Comparison of ENCODE assay signal across 13 mouse cellular contexts in genomic region chr3:158009762-158010320, GRCm38 (mm10). TPM values are rescaled to one million over a fixed set of nuclear protein-coding genes. Genes with fewer than 3 reads are reported as not detected.
DNase-seq lines count a peak whose midpoint lies in the region; ATAC-seq and TF ChIP-seq lines count a peak whose summit lies in the region.
"Had no signal": no experiment of that assay in that cellular context is flagged by ENCODE, and none has a peak within 500 bp of the region (broad histone marks: within the 10 kb centered on the region; RNA-seq: fewer than 3 reads in every experiment).

No protein-coding gene starts in this region.

- no peaks in the 10 kb centered on the region for H3K27me3 ChIP-seq in intestine, embryonic 14.5 days (replicated peaks; ENCODE audit: control insufficient read depth, insufficient read depth, low read length)
- no peaks in the 10 kb centered on the region for H3K27me3 ChIP-seq in intestine, embryonic 16.5 days (replicated peaks; ENCODE audit: control insufficient read depth, insufficient read depth, low read length)
- H3K27me3 ChIP-seq in midbrain, embryonic 15.5 days (replicated peaks) = no peaks in the 10 kb centered on the region
- no peaks in the 10 kb centered on the region for H3K27me3 ChIP-seq in midbrain, embryonic 10.5 days (ENCODE audit: low read depth, poor library complexity, severe bottlenecking)
- no peaks in the 10 kb centered on the region for H3K27me3 ChIP-seq in hindbrain, embryonic 16.5 days (replicated peaks; ENCODE audit: control insufficient read depth, insufficient read depth, low read length)
- H3K27me3 ChIP-seq in liver, postnatal 0 days (ENCODE audit: insufficient read depth, low read length) = no peaks in the 10 kb centered on the region

- H3K9me3 ChIP-seq in intestine, embryonic 14.5 days (ENCODE audit: control insufficient read depth, low read length) = no peaks in the 10 kb centered on the region
- H3K9me3 ChIP-seq in intestine, embryonic 16.5 days (ENCODE audit: control insufficient read depth, low read length) = no peaks in the 10 kb centered on the region
- H3K9me3 ChIP-seq in midbrain, embryonic 15.5 days = no peaks in the 10 kb centered on the region
- no peaks in the 10 kb centered on the region for H3K9me3 ChIP-seq in midbrain, embryonic 10.5 days (replicated peaks)
- H3K9me3 ChIP-seq in hindbrain, embryonic 16.5 days (ENCODE audit: control insufficient read depth, low read length) = no peaks in the 10 kb centered on the region
- no peaks in the 10 kb centered on the region for H3K9me3 ChIP-seq in liver, postnatal 0 days (ENCODE audit: low read length)

- H3K4me1 ChIP-seq in intestine, embryonic 14.5 days (replicated peaks; ENCODE audit: control insufficient read depth, insufficient read depth, low read length) = no peaks in the 10 kb centered on the region
- H3K4me1 ChIP-seq in intestine, embryonic 16.5 days (ENCODE audit: control insufficient read depth, insufficient read depth, low read length) = no peaks in the 10 kb centered on the region
- no peaks in the 10 kb centered on the region for H3K4me1 ChIP-seq in midbrain, embryonic 15.5 days
- H3K4me1 ChIP-seq in midbrain, embryonic 10.5 days = no peaks in the 10 kb centered on the region
- H3K4me1 ChIP-seq in hindbrain, embryonic 16.5 days (ENCODE audit: control insufficient read depth, insufficient read depth, low read depth, low read length) = no peaks in the 10 kb centered on the region
- no peaks in the 10 kb centered on the region for H3K4me1 ChIP-seq in liver, postnatal 0 days (ENCODE audit: insufficient read depth)

- TF ChIP-seq EP300 in liver, postnatal 0 days (IDR thresholded peaks at IDR 0.05; ENCODE audit: low read depth) = no peak

- TF ChIP-seq CTCF in liver, postnatal 0 days (IDR thresholded peaks at IDR 0.05; ENCODE audit: low read depth) = no peak

- no peak overlapping the region for H3K4me3 ChIP-seq in intestine, embryonic 14.5 days (ENCODE audit: low read depth, low read length)
- no peak overlapping the region for H3K4me3 ChIP-seq in intestine, embryonic 16.5 days (ENCODE audit: low read length)
- no peak overlapping the region for H3K4me3 ChIP-seq in midbrain, embryonic 15.5 days
- no peak overlapping the region for H3K4me3 ChIP-seq in midbrain, embryonic 10.5 days
- no peak overlapping the region for H3K4me3 ChIP-seq in hindbrain, embryonic 16.5 days (ENCODE audit: low read length)
- H3K4me3 ChIP-seq in liver, postnatal 0 days (ENCODE audit: low read depth, low read length) = no peak overlapping the region
- H3K4me3 ChIP-seq: left cerebral cortex, adult 2 months had no signal

- 48% methylated on average over 1 of the region's 1 CpGs for WGBS in intestine, embryonic 14.5 days
- 42% methylated on average over 1 of the region's 1 CpGs for WGBS in intestine, embryonic 16.5 days
- whole genome bisulfite sequencing in midbrain, embryonic 15.5 days = 51% methylated on average over 1 of the region's 1 CpGs
- 60% methylated on average over 1 of the region's 1 CpGs for WGBS in midbrain, embryonic 10.5 days
- 58% methylated on average over 1 of the region's 1 CpGs for WGBS in hindbrain, embryonic 16.5 days
- WGBS in liver, postnatal 0 days (ENCODE audit: insufficient replicate concordance) = 65% methylated on average over 1 of the region's 1 CpGs

- no peak for DNase-seq in intestine, embryonic 14.5 days (ENCODE audit: low spot score)
- no peak for DNase-seq in midbrain, embryonic 10.5 days (ENCODE audit: low spot score)
- no peak for DNase-seq in liver, postnatal 0 days
- DNase-seq in cerebellum, postnatal 25 days = no peak
- no peak for DNase-seq in adrenal gland, postnatal 14 days
- DNase-seq: cerebellum, adult 9-11 months; gastrocnemius, postnatal 36 days; kidney, adult 8-10 months; right cerebral cortex, postnatal 25 days had no signal

- H3K9ac ChIP-seq in intestine, embryonic 14.5 days (ENCODE audit: low read length) = no peak overlapping the region
- H3K9ac ChIP-seq in intestine, embryonic 16.5 days (ENCODE audit: low read depth, low read length) = no peak overlapping the region
- H3K9ac ChIP-seq in midbrain, embryonic 15.5 days = no peak overlapping the region
- H3K9ac ChIP-seq in hindbrain, embryonic 16.5 days (ENCODE audit: low read depth, low read length) = no peak overlapping the region
- no peak overlapping the region for H3K9ac ChIP-seq in liver, postnatal 0 days (replicated peaks)

- no peak overlapping the region for H3K27ac ChIP-seq in intestine, embryonic 14.5 days (ENCODE audit: low read depth)
- no peak overlapping the region for H3K27ac ChIP-seq in intestine, embryonic 16.5 days (ENCODE audit: low read length)
- H3K27ac ChIP-seq in midbrain, embryonic 15.5 days = no peak overlapping the region
- no peak overlapping the region for H3K27ac ChIP-seq in midbrain, embryonic 10.5 days (replicated peaks)
- H3K27ac ChIP-seq in hindbrain, embryonic 16.5 days (ENCODE audit: low read depth, low read length) = no peak overlapping the region
- H3K27ac ChIP-seq in liver, postnatal 0 days (ENCODE audit: low read depth) = no peak overlapping the region
- H3K27ac ChIP-seq: left cerebral cortex, adult 2 months had no signal

- no peak overlapping the region for H3K4me2 ChIP-seq in intestine, embryonic 14.5 days (ENCODE audit: low read length)
- no peak overlapping the region for H3K4me2 ChIP-seq in intestine, embryonic 16.5 days (ENCODE audit: low read depth, low read length)
- H3K4me2 ChIP-seq in midbrain, embryonic 15.5 days = no peak overlapping the region
- no peak overlapping the region for H3K4me2 ChIP-seq in hindbrain, embryonic 16.5 days (ENCODE audit: low read length)
- no peak overlapping the region for H3K4me2 ChIP-seq in liver, postnatal 0 days (ENCODE audit: low read depth, low read length)

- peaks cover 82% of the 10 kb centered on the region for H3K36me3 ChIP-seq in intestine, embryonic 14.5 days (ENCODE audit: control insufficient read depth, insufficient read depth, low read length)
- H3K36me3 ChIP-seq in intestine, embryonic 16.5 days (ENCODE audit: control insufficient read depth, insufficient read depth, low read length) = peaks cover 12% of the 10 kb centered on the region
- peaks cover 28% of the 10 kb centered on the region for H3K36me3 ChIP-seq in midbrain, embryonic 15.5 days (replicated peaks)
- H3K36me3 ChIP-seq in midbrain, embryonic 10.5 days = peaks cover 79% of the 10 kb centered on the region
- peaks cover 25% of the 10 kb centered on the region for H3K36me3 ChIP-seq in hindbrain, embryonic 16.5 days (ENCODE audit: control insufficient read depth, insufficient read depth, low read length)
- H3K36me3 ChIP-seq in liver, postnatal 0 days (replicated peaks; ENCODE audit: insufficient read depth, low read length) = peaks cover 59% of the 10 kb centered on the region

- peak; percentile 38; the same call in 1 of the 2 replicates for ATAC-seq in intestine, embryonic 14.5 days (replicated peaks; ENCODE audit: low FRiP score, low TSS enrichment, low read depth)
- ATAC-seq in intestine, embryonic 16.5 days = no peak
- peak; percentile 33; the same call in 1 of the 2 replicates for ATAC-seq in midbrain, embryonic 15.5 days (replicated peaks)
- ATAC-seq in hindbrain, embryonic 16.5 days = peak; percentile 60
- ATAC-seq in liver, postnatal 0 days = 0 out of 2 replicates have a peak, but pooled peaks have one; percentile 4

RNA-seq across cellular contexts. Expression of gene Srsf11, which starts 26.6 kb away (rescaled TPM):
- polyA plus RNA-seq in intestine, embryonic 14.5 days (2014; fragmentation: Nextera tagmentation; extraction: Ambion mirVana) = 276 and 295 TPM in 2 replicates
- 161 and 179 TPM in 2 replicates for polyA plus RNA-seq in intestine, embryonic 16.5 days (2015; fragmentation: Nextera tagmentation; extraction: Ambion mirVana)
- polyA plus RNA-seq in midbrain, embryonic 15.5 days (2015; fragmentation: Nextera tagmentation; extraction: Ambion mirVana) = 239 and 257 TPM in 2 replicates
- 318 and 320 TPM in 2 replicates for polyA plus RNA-seq in midbrain, embryonic 10.5 days (2016; fragmentation: Nextera tagmentation; extraction: Ambion mirVana)
- polyA plus RNA-seq in hindbrain, embryonic 16.5 days (2015; fragmentation: Nextera tagmentation; extraction: Ambion mirVana) = 184 and 216 TPM in 2 replicates
- polyA plus RNA-seq in liver, postnatal 0 days (2015; fragmentation: Nextera tagmentation; extraction: Ambion mirVana) = 81.5 and 95.0 TPM in 2 replicates
- 154 and 184 TPM in 2 replicates for total RNA-seq in adrenal gland, postnatal 14 days (2021)

RNA-seq across cellular contexts. Expression of gene Lrrc40, which starts 26.6 kb away (rescaled TPM):
- polyA plus RNA-seq in intestine, embryonic 14.5 days (2014; fragmentation: Nextera tagmentation; extraction: Ambion mirVana) = 57.7 and 69.4 TPM in 2 replicates
- polyA plus RNA-seq in intestine, embryonic 16.5 days (2015; fragmentation: Nextera tagmentation; extraction: Ambion mirVana) = 44.3 and 46.3 TPM in 2 replicates
- polyA plus RNA-seq in midbrain, embryonic 15.5 days (2015; fragmentation: Nextera tagmentation; extraction: Ambion mirVana) = 48.3 and 53.2 TPM in 2 replicates
- polyA plus RNA-seq in midbrain, embryonic 10.5 days (2016; fragmentation: Nextera tagmentation; extraction: Ambion mirVana) = 85.4 and 91.6 TPM in 2 replicates
- polyA plus RNA-seq in hindbrain, embryonic 16.5 days (2015; fragmentation: Nextera tagmentation; extraction: Ambion mirVana) = 45.6 and 52.8 TPM in 2 replicates
- polyA plus RNA-seq in liver, postnatal 0 days (2015; fragmentation: Nextera tagmentation; extraction: Ambion mirVana) = 15.4 and 16.5 TPM in 2 replicates
- 23.9 and 29.0 TPM in 2 replicates for total RNA-seq in adrenal gland, postnatal 14 days (2021)
